Mouse (Mus musculus) heart, embryonic 15.5 days (tissue): ENCODE data around the gene Clasp2. TPM values are rescaled to one million over a fixed set of nuclear protein-coding genes. Genes with fewer than 3 reads are reported as not detected.
"Not testable (repeated sequence)": the region's sequence is repeated elsewhere in the genome, so short reads cannot be mapped to it uniquely, and the experiment has no call there.

Experiments
- ATAC-seq: fragments of 200-750 bp; cut with Nextera tagmentation; replicated peaks from 2 replicates; pipeline ENCODE4 v1.8.0; 2017; ENCODE audit warnings: low read depth, moderate TSS enrichment; ENCODE audit not compliant: insufficient number of reproducible peaks, insufficient read depth, low FRiP score
- H3K27ac ChIP-seq: fragments of 300-500 bp; sonication (generic); 2 replicates; pipeline ENCODE4 v1.5.1; 2015; ENCODE audit warnings: mild to moderate bottlenecking, inconsistent platforms
- H3K27me3 ChIP-seq: fragments of 300-500 bp; sonication (generic); 2 replicates; pipeline ENCODE4 v1.6.1; 2015; ENCODE audit warnings: inconsistent platforms
- H3K36me3 ChIP-seq: fragments of 300-500 bp; sonication (generic); 2 replicates; pipeline ENCODE4 v1.6.1; 2015; ENCODE audit warnings: mild to moderate bottlenecking, inconsistent platforms
- H3K4me1 ChIP-seq: fragments of 300-500 bp; sonication (generic); replicated peaks from 2 replicates; pipeline ENCODE4 v1.6.1; 2015; ENCODE audit warnings: inconsistent platforms
- H3K4me2 ChIP-seq: fragments of 300-500 bp; sonication (generic); 2 replicates; pipeline ENCODE4 v1.6.1; 2015; ENCODE audit warnings: inconsistent platforms, mild to moderate bottlenecking, moderate library complexity
- H3K4me3 ChIP-seq: fragments of 300-500 bp; sonication (generic); 2 replicates; pipeline ENCODE4 v1.5.1; 2015; ENCODE audit warnings: mild to moderate bottlenecking, inconsistent platforms
- H3K9ac ChIP-seq: fragments of 300-500 bp; sonication (generic); 2 replicates; pipeline ENCODE4 v1.6.1; 2015; ENCODE audit warnings: mild to moderate bottlenecking, inconsistent platforms
- H3K9me3 ChIP-seq: fragments of 300-500 bp; sonication (generic); replicated peaks from 2 replicates; pipeline ENCODE4 v1.6.1; 2016; ENCODE audit warnings: inconsistent platforms
- WGBS: fragments of 180-500 bp; shearing (Covaris S2); methylation state at CpG from one replicate; pipeline ENCODE4 v1.1.7; 2015; ENCODE audit warnings: mixed read lengths; 5-methylcytosine and 5-hydroxymethylcytosine counted together
- polyA plus RNA-seq: library from polyadenylated mRNA; unstranded; fragments of >200 nt; fragmentation: Nextera tagmentation; extraction: Ambion mirVana; gene quantifications from 2 replicates; pipeline ENCODE4 v1.2.1, GENCODE M21; 2015

The Clasp2 gene
- 20.8 and 25.2 TPM in 2 replicates for polyA plus RNA-seq

DNA sequence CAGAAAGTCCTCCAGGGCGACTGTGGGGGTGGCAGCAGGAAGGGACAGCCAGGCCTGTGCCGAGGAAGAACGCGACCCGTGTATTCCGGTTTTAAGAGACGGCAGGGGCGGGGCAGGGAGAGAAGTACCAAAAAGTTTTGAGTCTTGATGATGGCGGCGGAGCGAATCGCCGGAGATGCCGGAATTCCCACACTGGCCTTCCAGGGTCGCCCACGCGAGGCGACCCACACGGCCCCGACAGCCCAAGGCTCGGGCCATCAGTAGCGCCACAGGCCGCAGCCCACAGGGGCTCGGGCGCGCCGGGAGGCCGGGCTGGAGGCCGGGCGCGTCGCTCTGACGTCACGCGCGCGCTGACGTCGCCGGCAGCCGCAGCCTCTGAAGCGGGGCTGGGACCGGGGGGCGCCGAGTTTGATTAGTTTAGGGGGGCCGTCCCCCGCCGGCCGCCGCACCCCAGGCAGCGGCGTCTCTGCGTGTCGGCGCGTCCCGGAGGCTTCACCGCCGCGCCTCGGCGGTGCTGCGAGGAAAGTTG, at the start of gene Clasp2:
Clasp2 (plus strand) TSS at position 366 of the 529 bp plus-strand sequence.
- Histone ChIP-seq H3K9ac (peak within 1 kb of the TSS; percentile 89), H3K4me2 (peak within 1 kb of the TSS; percentile 83), H3K27ac (peak within 1 kb of the TSS; percentile 92), H3K27me3 (no peaks in the 10 kb centered on the region), H3K36me3 (no peaks in the 10 kb centered on the region), H3K4me3 (peak within 1 kb of the TSS; percentile 98), H3K9me3 (no peaks in the 10 kb centered on the region), H3K4me1 (peaks cover 12% of the 10 kb centered on the region)
- under 1% methylated on average over 63 of the region's 63 CpGs for WGBS
- peak; percentile 91 for ATAC-seq

DNA sequence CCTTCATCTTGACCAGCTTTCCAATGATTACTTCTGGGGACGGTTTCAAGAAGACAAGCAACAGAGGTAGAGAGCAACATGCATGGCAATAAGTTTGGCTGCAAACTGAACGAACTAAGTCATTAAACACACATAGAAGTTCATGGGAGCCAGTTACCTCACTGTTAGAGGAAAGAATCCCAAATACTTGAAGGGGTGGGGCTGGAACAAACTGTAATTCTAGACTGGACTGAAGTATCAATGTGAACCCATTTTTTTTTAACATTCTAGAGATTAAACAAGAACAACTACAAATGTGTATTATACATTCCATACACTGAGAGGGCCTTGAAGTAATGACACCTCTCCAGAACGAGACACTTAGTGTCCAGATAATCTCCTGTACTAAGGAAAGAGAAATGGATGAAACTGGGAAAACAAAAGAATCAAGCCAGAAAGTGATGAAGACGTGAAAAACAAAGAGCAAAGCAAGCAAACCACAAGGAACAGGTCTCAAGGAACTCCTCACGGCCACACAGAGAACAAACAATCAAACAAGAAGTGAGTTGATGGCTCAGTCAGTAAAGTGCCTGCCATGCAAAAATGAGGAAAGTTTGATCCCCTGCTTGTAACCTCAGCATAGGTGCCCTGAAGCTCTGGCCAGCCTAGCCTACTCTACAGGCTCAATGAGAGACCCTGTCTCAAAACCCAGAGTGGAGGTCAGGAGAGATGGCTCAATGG, 39.7 kb upstream of the Clasp2 start:
- Histone ChIP-seq H3K36me3 (peaks cover 21% of the 10 kb centered on the region), H3K4me2 (no peak overlapping the region), H3K4me1 (peaks cover 26% of the 10 kb centered on the region), H3K27ac (no peak overlapping the region), H3K9me3 (no peaks in the 10 kb centered on the region), H3K27me3 (no peaks in the 10 kb centered on the region), H3K9ac (no peak overlapping the region), H3K4me3 (no peak overlapping the region)
- 83% methylated on average over 5 of the region's 5 CpGs for WGBS
- ATAC-seq = no peak

DNA sequence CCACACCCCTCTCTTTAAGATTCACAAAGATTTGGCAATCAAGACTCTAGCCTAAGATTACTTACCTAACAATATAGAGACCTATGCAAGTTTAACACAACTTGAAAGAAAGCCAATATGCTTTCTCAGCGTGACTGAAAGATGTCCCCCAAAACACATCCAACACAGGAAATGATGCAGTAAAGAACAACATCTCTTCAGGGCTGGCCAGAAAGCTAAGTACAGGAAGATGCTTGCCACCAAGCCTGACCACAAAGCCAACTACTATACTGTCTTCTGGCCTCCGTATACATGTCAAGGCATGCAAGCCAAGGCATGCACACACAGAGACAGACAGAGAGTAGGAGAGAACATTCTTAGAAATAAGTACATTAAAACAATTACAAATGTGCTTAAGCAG, 35.2 kb upstream of the Clasp2 start:
- WGBS = 51% methylated on average over 2 of the region's 2 CpGs
- no peak for ATAC-seq
- Histone ChIP-seq H3K9ac (no peak overlapping the region), H3K4me1 (peaks cover 28% of the 10 kb centered on the region), H3K27me3 (no peaks in the 10 kb centered on the region), H3K36me3 (no peaks in the 10 kb centered on the region), H3K27ac (no peak overlapping the region), H3K9me3 (no peaks in the 10 kb centered on the region), H3K4me3 (peak overlapping the region; percentile 98), H3K4me2 (peak overlapping the region; percentile 71)

DNA sequence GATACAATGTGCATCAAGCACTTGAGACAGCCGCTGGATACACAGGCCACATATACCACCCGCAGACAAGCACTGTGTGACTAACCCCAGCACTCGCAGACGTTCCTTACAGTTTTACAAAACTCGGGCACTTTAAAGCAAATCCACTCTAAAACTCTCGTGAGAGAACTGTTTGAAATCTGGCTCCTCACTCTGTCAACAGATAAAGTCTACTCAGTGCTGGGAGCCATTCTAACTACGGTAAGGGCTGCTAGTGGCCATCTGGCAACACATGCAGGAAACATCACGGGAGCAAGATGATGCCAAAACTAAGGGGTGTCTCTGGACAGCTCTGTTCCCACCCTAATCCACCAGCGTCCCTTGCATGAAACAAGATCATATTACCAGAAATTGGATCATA, 34.4 kb upstream of the Clasp2 start:
- H3K9me3 ChIP-seq = no peaks in the 10 kb centered on the region
- 28% methylated on average over 9 of the region's 9 CpGs for WGBS
- peak overlapping the region; percentile 96 for H3K27ac ChIP-seq
- ATAC-seq = no peak
- no peaks in the 10 kb centered on the region for H3K36me3 ChIP-seq
- H3K9ac ChIP-seq = peak overlapping the region; percentile 97
- H3K27me3 ChIP-seq = no peaks in the 10 kb centered on the region
- peak overlapping the region; percentile 98 for H3K4me3 ChIP-seq
- peaks cover 24% of the 10 kb centered on the region for H3K4me1 ChIP-seq
- H3K4me2 ChIP-seq = peak overlapping the region; percentile 71

DNA sequence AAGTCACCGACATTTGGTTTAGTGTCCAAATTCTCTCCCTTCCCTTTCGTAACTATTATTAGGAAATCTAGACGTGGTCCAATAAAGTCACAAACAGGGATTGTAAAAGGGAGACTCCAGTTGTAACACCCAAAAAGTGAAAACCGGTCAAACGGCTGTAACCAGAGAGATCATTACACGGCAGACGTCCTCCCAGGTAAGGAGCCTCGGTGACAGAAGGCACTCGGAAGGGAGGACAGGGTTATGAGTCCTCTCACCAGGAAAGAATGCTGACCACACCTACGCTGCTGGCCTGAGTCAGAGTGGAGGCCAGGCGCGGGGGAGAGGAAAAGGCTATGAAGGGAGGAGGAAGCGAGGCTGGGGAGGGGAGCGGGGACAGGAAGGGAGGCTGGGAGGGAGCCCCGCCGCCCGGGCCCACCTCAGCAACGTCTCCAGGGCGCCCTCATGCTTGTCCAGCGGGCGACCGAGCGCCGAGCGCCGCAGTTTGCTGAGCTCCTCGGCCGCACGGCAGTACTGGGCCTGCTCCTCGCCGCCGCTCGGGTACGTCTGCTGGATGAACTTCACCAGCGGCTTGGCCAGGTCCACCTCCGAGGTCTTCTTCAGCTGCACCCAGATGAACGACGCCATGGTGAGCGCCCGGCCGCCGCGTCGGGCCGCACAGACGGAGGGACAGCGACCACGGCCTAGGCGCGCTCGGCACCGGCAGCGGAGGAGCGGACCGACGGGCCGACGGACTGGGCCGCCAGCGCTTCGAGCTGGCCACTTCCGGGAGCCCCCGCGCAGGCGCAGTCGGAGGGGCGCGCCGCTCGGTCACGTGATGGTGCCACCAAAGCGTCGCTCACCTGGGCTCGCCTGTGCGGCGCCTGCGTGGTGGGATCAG, 33.6 kb upstream of the Clasp2 start, which contains the start of gene Pdcd6ip:
Pdcd6ip (minus strand) TSS at position 779 of the 880 bp plus-strand sequence.
- Histone ChIP-seq H3K27ac (peak within 1 kb of the TSS; percentile 96), H3K36me3 (no peaks in the 10 kb centered on the region), H3K4me2 (peak within 1 kb of the TSS; percentile 71), H3K9ac (peak within 1 kb of the TSS; percentile 97), H3K27me3 (no peaks in the 10 kb centered on the region), H3K4me3 (peak within 1 kb of the TSS; percentile 98), H3K4me1 (peaks cover 21% of the 10 kb centered on the region), H3K9me3 (no peaks in the 10 kb centered on the region)
- peak; percentile 90 for ATAC-seq
- WGBS = under 1% methylated on average over 74 of the region's 77 CpGs

DNA sequence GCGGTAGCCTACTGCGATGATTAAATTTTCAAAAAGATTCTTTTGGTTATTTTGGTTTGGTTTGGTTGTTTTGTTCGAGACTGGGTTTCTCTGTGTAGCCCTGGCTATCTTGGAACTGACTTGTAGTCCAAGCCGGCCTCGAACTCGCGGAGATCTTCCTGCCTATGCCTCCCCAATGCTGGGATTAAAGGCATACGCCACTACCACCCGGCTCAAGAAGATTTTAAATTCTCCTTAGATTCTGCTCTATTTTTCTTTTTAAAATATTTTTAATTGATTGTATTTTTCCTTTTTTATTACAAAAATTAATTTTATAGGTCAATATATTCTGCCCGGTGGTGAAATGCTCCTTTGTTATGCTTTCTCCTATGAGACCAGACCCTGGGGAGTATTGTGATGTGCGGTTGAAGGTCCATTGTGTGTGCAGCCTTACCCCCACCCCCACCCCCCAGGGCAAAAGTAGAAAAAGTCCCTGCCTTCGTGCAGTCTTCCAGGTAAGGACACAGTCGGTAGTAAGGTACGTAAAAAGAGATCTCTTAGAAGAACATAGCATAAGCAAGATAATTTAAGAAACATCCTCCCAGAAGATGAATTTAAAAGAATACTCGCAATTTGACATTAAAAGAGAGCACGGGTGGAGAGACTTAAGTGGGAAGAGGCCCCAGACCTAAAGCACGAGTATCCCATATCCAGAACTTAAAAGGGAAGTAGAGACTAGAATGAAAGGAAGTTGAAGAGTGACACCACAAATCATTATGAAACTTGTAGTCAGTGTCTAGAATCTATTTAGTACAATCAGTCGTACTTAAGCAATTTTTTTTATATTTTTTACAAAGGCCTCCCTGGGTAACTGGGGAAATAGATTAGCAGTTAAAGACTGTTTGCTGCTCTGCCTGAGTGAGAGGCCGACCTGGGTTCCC, 32.7 kb upstream of the Clasp2 start:
- H3K27me3 ChIP-seq = no peaks in the 10 kb centered on the region
- peaks cover 21% of the 10 kb centered on the region for H3K4me1 ChIP-seq
- peak overlapping the region; percentile 71 for H3K4me2 ChIP-seq
- H3K9ac ChIP-seq = peak overlapping the region; percentile 97
- no peaks in the 10 kb centered on the region for H3K9me3 ChIP-seq
- H3K27ac ChIP-seq = peak overlapping the region; percentile 96
- 49% methylated on average over 19 of the region's 19 CpGs for WGBS
- ATAC-seq = no peak
- H3K4me3 ChIP-seq = peak overlapping the region; percentile 98
- H3K36me3 ChIP-seq = no peaks in the 10 kb centered on the region

DNA sequence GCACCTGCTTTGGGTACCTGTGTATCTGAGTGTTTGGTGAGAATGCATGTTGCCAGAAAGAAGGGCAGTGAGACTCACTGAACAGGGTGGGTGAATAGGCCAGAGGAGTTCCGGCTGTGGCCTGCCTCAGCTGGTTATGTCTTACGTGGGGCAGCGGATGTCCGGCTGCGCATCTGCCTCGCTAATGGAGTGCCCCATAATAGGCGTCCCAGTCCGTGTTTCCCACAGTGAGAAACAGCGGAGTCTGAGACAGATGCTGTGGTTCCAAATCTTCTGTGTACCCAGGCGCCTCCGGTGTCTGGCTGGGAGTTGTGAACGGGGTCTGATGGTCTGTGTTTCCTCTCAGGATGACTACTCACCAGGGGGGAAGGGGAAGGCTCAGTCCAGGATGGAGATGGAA, 30.4 kb upstream of the Clasp2 start:
- Histone ChIP-seq H3K27ac (no peak overlapping the region), H3K4me3 (no peak overlapping the region), H3K27me3 (no peaks in the 10 kb centered on the region), H3K9ac (no peak overlapping the region), H3K4me1 (peaks cover 12% of the 10 kb centered on the region), H3K9me3 (no peaks in the 10 kb centered on the region), H3K36me3 (no peaks in the 10 kb centered on the region), H3K4me2 (no peak overlapping the region)
- 73% methylated on average over 12 of the region's 12 CpGs for WGBS
- ATAC-seq = no peak

DNA sequence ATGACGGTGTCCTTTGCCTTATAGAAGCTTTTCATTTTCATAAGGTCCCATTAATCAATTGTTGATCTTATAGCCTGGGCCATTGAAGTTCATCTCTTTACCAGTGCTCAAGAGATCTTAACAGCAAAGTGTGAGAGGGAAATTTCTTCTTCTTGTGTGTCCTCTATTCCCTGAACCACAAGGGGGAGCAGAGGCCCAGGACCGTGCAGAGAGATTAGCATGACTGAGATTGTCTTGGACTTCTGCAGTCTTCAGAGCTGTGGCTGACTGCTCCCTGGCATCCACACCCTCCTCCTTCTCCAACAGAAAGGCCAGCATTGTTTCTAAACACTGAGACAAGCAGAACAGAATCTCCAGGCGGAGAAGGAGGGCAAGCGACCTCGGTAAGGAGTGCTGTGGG, 22.2 kb upstream of the Clasp2 start:
- ATAC-seq = peak; percentile 27; the same call in 1 of the 2 replicates
- Histone ChIP-seq H3K4me2 (no peak overlapping the region), H3K4me1 (no peaks in the 10 kb centered on the region), H3K27me3 (no peaks in the 10 kb centered on the region), H3K4me3 (no peak overlapping the region), H3K27ac (no peak overlapping the region), H3K36me3 (no peaks in the 10 kb centered on the region), H3K9me3 (no peaks in the 10 kb centered on the region), H3K9ac (no peak overlapping the region)
- 44% methylated on average over 5 of the region's 5 CpGs for WGBS

DNA sequence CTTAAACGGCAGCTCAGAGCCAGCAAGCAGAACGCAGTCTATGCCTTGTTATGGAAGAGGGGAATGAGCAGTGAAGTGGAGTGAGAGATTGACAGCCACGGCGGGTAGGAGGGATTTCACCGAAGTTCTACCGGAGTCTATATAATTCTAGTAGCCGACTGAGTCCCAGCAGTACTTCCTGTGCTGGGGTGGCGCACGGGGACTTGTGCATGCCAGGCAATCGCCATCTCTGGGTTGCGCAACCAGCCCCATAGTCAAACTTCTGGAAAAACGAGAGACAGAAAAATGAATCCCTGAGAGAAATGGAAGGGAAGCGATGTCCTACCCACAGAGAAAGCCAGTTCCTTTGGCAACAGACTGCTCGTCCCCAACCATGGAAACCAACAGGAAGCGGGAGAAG, 16.6 kb upstream of the Clasp2 start:
- H3K9ac ChIP-seq = no peak overlapping the region
- no peak overlapping the region for H3K4me3 ChIP-seq
- H3K9me3 ChIP-seq = no peaks in the 10 kb centered on the region
- no peak overlapping the region for H3K27ac ChIP-seq
- H3K36me3 ChIP-seq = no peaks in the 10 kb centered on the region
- H3K4me2 ChIP-seq = no peak overlapping the region
- no peaks in the 10 kb centered on the region for H3K27me3 ChIP-seq
- 81% methylated on average over 15 of the region's 15 CpGs for WGBS
- ATAC-seq = no peak
- H3K4me1 ChIP-seq = no peaks in the 10 kb centered on the region

DNA sequence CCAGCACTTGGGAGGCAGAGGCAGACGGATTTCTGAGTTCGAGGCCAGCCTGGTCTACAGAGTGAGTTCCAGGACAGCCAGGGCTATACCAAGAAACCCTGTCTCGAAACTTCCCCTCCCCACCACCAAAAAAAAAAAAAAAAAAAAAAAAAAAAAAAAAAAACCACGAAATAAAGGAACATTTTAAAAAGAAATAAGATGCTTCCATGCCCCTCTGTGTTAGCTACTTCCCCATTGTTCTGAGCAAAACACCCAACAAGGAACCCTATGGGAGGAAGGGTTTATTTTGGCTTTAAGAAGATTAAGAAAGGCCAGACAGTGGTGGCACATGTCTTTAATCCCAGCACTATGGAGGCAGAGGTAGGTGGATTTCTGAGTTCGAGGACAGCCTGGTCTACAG, 15.7 kb upstream of the Clasp2 start:
- H3K27ac ChIP-seq, H3K27me3 ChIP-seq, H3K9ac ChIP-seq, H3K36me3 ChIP-seq, ATAC-seq, H3K9me3 ChIP-seq, H3K4me1 ChIP-seq, H3K4me3 ChIP-seq, H3K4me2 ChIP-seq: not testable (repeated sequence)
- WGBS = 84% methylated on average over 5 of the region's 5 CpGs
